Mouse (Mus musculus) forebrain, embryonic 13.5 days (tissue): ENCODE measurements around the gene Igdcc3. TPM values are rescaled to one million over a fixed set of nuclear protein-coding genes. Genes with fewer than 3 reads are reported as not detected.
A peak's percentile ranks its signal among the peaks of the same experiment; 100 is the strongest.

Experiments
- ATAC-seq: fragments of 200-750 bp; cut with Nextera tagmentation; 2 replicates; pipeline ENCODE4 v1.8.0; 2017
- H3K27ac ChIP-seq: fragments of 300-500 bp; sonication (generic); 2 replicates; pipeline ENCODE4 v1.5.1; 2015; ENCODE audit warnings: inconsistent platforms, mild to moderate bottlenecking, moderate library complexity
- H3K27me3 ChIP-seq: fragments of 300-500 bp; sonication (generic); 2 replicates; pipeline ENCODE4 v1.6.1; 2015; ENCODE audit warnings: mild to moderate bottlenecking, inconsistent platforms
- H3K36me3 ChIP-seq: fragments of 300-500 bp; sonication (generic); 2 replicates; pipeline ENCODE4 v1.6.1; 2015; ENCODE audit warnings: mild to moderate bottlenecking, inconsistent platforms; ENCODE audit not compliant: poor library complexity, severe bottlenecking
- H3K4me1 ChIP-seq: fragments of 300-500 bp; sonication (generic); 2 replicates; pipeline ENCODE4 v1.6.1; 2015; ENCODE audit warnings: inconsistent platforms
- H3K4me2 ChIP-seq: fragments of 300-500 bp; sonication (generic); 2 replicates; pipeline ENCODE4 v1.6.1; 2015; ENCODE audit warnings: inconsistent platforms, mild to moderate bottlenecking, moderate library complexity
- H3K4me3 ChIP-seq: fragments of 300-500 bp; sonication (generic); 2 replicates; pipeline ENCODE4 v1.5.1; 2015; ENCODE audit warnings: mild to moderate bottlenecking, inconsistent platforms
- H3K9ac ChIP-seq: fragments of 300-500 bp; sonication (generic); 2 replicates; pipeline ENCODE4 v1.6.1; 2015; ENCODE audit warnings: mild to moderate bottlenecking, inconsistent platforms
- H3K9me3 ChIP-seq: fragments of 300-500 bp; sonication (generic); replicated peaks from 2 replicates; pipeline ENCODE4 v1.6.1; 2016; ENCODE audit warnings: inconsistent platforms
- WGBS: fragments of 180-500 bp; shearing (Covaris S2); methylation state at CpG from one replicate; pipeline ENCODE4 v1.1.7; 2015; 5-methylcytosine and 5-hydroxymethylcytosine counted together
- polyA plus RNA-seq: library from polyadenylated mRNA; unstranded; fragments of >200 nt; fragmentation: Nextera tagmentation; extraction: Ambion mirVana; gene quantifications from 2 replicates; pipeline ENCODE4 v1.2.1, GENCODE M21; 2015

Gene Igdcc3
- polyA plus RNA-seq, 1 experiment from 2014 or later: 13.2 TPM

DNA sequence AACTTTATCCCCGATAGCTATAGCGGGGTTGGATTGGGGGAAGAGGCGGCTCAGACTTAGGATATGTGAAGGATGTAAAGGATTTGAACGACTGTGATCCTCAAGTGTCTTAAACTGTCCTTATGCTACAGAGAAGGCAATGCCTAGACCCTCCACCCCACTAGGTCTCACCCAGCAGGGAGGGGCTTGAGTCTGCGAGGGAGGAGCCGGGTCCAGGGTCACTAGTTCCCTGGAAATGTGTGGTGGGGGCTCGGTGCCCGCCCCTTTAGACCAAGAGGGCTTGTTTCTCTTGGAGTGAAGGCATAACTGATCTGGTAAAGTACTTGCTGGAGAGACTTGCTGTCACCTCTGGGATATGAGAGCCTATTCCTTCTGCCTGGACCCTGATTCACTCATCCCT is 1.4 kb downstream of the Igdcc3 start:
- Histone ChIP-seq H3K9me3 (no peaks in the 10 kb centered on the region), H3K4me1 (peaks cover 44% of the 10 kb centered on the region), H3K27ac (peak overlapping the region; percentile 96), H3K9ac (peak overlapping the region; percentile 91), H3K4me3 (peak overlapping the region; percentile 96), H3K27me3 (peaks cover 2% of the 10 kb centered on the region; the same call in 1 of the 2 replicates), H3K36me3 (peaks cover 35% of the 10 kb centered on the region), H3K4me2 (peak overlapping the region; percentile 84)
- under 1% methylated on average over 8 of the region's 8 CpGs for WGBS
- ATAC-seq: peak; percentile 26; the same call in 1 of the 2 replicates

DNA sequence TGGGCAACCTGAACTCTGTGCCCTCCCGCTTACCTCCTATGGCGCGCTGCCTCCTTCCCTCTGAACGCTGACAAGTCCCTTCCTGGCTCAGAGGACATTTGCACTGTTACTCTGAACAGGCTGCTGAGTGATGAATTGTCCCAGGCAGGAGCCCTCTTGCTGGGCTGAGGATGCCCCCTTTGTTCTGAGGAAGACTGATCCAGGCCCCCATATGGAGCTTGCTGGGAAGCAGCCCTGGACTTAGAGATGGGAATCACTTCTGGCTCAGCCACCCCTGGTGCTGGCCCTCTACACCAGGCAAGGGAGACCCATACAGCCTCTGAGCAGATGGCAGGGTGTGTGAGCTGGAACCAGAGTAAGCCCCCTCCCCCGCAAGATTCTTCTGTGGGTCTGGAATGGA is 5.0 kb downstream of the Igdcc3 start:
- no peak overlapping the region for H3K4me3 ChIP-seq
- peak overlapping the region; percentile 3; the same call in 1 of the 2 replicates for H3K9ac ChIP-seq
- 60% methylated on average over 5 of the region's 5 CpGs for WGBS
- H3K4me1 ChIP-seq: peaks cover 39% of the 10 kb centered on the region
- H3K36me3 ChIP-seq: peaks cover 69% of the 10 kb centered on the region
- H3K27ac ChIP-seq: peak overlapping the region; percentile 28; the same call in 1 of the 2 replicates
- H3K4me2 ChIP-seq: no peak overlapping the region
- ATAC-seq: no peak
- H3K9me3 ChIP-seq: no peaks in the 10 kb centered on the region
- H3K27me3 ChIP-seq: no peaks in the 10 kb centered on the region

DNA sequence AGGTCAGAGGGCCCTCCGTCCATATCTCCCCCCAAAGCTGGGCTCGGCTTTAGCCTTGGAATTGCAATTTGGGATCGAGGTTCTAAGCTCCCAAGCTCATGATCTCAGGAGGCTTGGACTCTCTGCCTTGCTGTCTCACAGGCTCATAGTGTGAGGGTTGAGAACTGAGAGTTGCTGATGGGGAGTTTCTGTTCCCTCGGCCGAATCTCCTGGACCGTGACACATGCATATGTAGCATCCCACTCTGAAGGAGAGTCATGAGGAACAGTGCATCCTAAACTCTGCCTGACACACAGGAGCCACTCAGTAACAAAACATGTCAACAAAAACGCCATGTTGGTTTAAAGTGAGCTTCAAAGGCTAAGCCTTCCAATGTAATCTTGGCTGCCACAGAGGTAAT is 7.5 kb downstream of the Igdcc3 start:
- no peaks in the 10 kb centered on the region for H3K27me3 ChIP-seq
- no peak for ATAC-seq
- H3K4me2 ChIP-seq: no peak overlapping the region
- H3K36me3 ChIP-seq: peaks cover 75% of the 10 kb centered on the region
- WGBS: 86% methylated on average over 7 of the region's 7 CpGs
- no peak overlapping the region for H3K4me3 ChIP-seq
- H3K4me1 ChIP-seq: peaks cover 45% of the 10 kb centered on the region
- no peak overlapping the region for H3K9ac ChIP-seq
- H3K27ac ChIP-seq: no peak overlapping the region
- H3K9me3 ChIP-seq: no peaks in the 10 kb centered on the region

GRCm38 (mm10) chr9:65152711-65153330 is 11.8 kb downstream of the Igdcc3 start:
- H3K27me3 ChIP-seq: no peaks in the 10 kb centered on the region
- H3K9me3 ChIP-seq: no peaks in the 10 kb centered on the region
- WGBS: 13% methylated on average over 6 of the region's 6 CpGs
- peak overlapping the region; percentile 97 for H3K27ac ChIP-seq
- peaks cover 56% of the 10 kb centered on the region for H3K36me3 ChIP-seq
- 0 out of 2 replicates have a peak overlapping the region, but pooled peaks have one; percentile 9 for H3K4me3 ChIP-seq
- H3K4me1 ChIP-seq: peaks cover 61% of the 10 kb centered on the region
- peak overlapping the region; percentile 60 for H3K9ac ChIP-seq
- ATAC-seq: peak; percentile 84
- peak overlapping the region; percentile 35 for H3K4me2 ChIP-seq

GRCm38 (mm10) chr9:65153331-65153711 is 12.3 kb downstream of the Igdcc3 start:
- no peaks in the 10 kb centered on the region for H3K27me3 ChIP-seq
- peak overlapping the region; percentile 60 for H3K9ac ChIP-seq
- H3K27ac ChIP-seq: peak overlapping the region; percentile 97
- H3K4me3 ChIP-seq: 0 out of 2 replicates have a peak overlapping the region, but pooled peaks have one; percentile 9
- H3K4me2 ChIP-seq: peak overlapping the region; percentile 35
- no peaks in the 10 kb centered on the region for H3K9me3 ChIP-seq
- peaks cover 51% of the 10 kb centered on the region for H3K36me3 ChIP-seq
- peak; percentile 83 for ATAC-seq
- peaks cover 65% of the 10 kb centered on the region for H3K4me1 ChIP-seq
- WGBS: 3% methylated on average over 5 of the region's 5 CpGs

DNA sequence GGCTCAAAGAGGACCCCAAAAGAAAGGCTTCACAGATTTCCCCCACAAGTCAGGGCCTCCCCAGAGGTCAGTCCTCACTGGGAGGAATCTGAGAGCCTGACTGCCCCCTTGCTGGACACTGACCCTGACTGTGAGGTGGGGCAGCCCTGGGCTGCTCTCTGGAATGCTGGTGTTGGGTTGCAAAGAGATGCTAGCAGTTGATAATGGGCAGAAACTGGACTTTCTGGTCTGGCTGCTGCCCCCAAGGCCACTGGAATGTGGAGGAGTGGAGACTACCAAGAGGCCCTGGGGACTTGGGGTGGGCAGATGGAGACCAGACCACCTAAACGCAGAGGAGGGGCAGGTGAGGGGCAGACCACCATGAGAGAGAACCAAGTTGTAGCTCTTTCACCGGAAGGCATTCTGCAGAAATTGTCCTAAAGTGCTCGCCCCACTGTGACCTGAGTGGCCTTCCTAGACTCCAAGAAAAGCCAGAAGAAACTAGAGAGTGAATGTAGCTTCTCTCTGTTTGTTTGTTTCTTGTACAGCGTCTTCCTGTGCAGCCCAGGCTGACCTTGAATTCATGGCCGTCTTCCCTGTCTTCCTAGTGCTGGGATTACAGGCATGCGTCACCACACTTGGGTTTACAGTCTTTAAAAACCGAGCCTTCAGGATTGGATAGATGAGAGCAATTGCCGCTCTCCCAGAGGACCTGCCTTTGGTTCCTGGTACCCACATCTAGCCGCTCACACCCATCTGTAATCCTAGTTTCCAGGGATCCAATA is 13.9 kb downstream of the Igdcc3 start:
- no peak overlapping the region for H3K27ac ChIP-seq
- H3K4me2 ChIP-seq: no peak overlapping the region
- H3K9ac ChIP-seq: 0 out of 2 replicates have a peak overlapping the region, but pooled peaks have one; percentile 16
- no peak for ATAC-seq
- WGBS: 76% methylated on average over 9 of the region's 9 CpGs
- no peak overlapping the region for H3K4me3 ChIP-seq
- H3K27me3 ChIP-seq: no peaks in the 10 kb centered on the region
- H3K9me3 ChIP-seq: no peaks in the 10 kb centered on the region
- peaks cover 71% of the 10 kb centered on the region for H3K4me1 ChIP-seq
- H3K36me3 ChIP-seq: peaks cover 41% of the 10 kb centered on the region

GRCm38 (mm10) chr9:65156604-65157003 is 15.6 kb downstream of the Igdcc3 start:
- H3K36me3 ChIP-seq: peaks cover 28% of the 10 kb centered on the region
- ATAC-seq: 0 out of 2 replicates have a peak, but pooled peaks have one; percentile 23
- peak overlapping the region; percentile 31; the same call in 1 of the 2 replicates for H3K9ac ChIP-seq
- 5% methylated on average over 8 of the region's 8 CpGs for WGBS
- peaks cover 84% of the 10 kb centered on the region for H3K4me1 ChIP-seq
- peak overlapping the region; percentile 31 for H3K27ac ChIP-seq
- no peaks in the 10 kb centered on the region for H3K9me3 ChIP-seq
- H3K27me3 ChIP-seq: no peaks in the 10 kb centered on the region
- H3K4me2 ChIP-seq: peak overlapping the region; percentile 27
- H3K4me3 ChIP-seq: no peak overlapping the region

GRCm38 (mm10) chr9:65157631-65158030 is 16.6 kb downstream of the Igdcc3 start:
- WGBS: 46% methylated on average over 6 of the region's 6 CpGs
- Histone ChIP-seq H3K27ac (0 out of 2 replicates have a peak overlapping the region, but pooled peaks have one; percentile 21), H3K36me3 (peaks cover 28% of the 10 kb centered on the region), H3K4me2 (no peak overlapping the region), H3K4me1 (peaks cover 87% of the 10 kb centered on the region), H3K4me3 (no peak overlapping the region), H3K9me3 (no peaks in the 10 kb centered on the region), H3K9ac (no peak overlapping the region), H3K27me3 (no peaks in the 10 kb centered on the region)
- ATAC-seq: no peak

- WGBS: 7% methylated on average over 4 of the region's 4 CpGs
- Histone ChIP-seq H3K9ac (peak overlapping the region; percentile 70; the same call in 1 of the 2 replicates), H3K4me2 (peak overlapping the region; percentile 5; the same call in 1 of the 2 replicates)
Measured at GRCm38 (mm10) chr9:65161188-65161587, 20.2 kb downstream of the Igdcc3 start.

GRCm38 (mm10) chr9:65161881-65162280 is 20.9 kb downstream of the Igdcc3 start:
- peak overlapping the region; percentile 92 for H3K27ac ChIP-seq
- H3K4me3 ChIP-seq: no peak overlapping the region
- peak overlapping the region; percentile 85 for H3K4me2 ChIP-seq
- peaks cover 11% of the 10 kb centered on the region; the same call in 1 of the 2 replicates for H3K36me3 ChIP-seq
- WGBS: 6% methylated on average over 8 of the region's 8 CpGs
- peaks cover 71% of the 10 kb centered on the region for H3K4me1 ChIP-seq
- H3K9ac ChIP-seq: peak overlapping the region; percentile 70; the same call in 1 of the 2 replicates
- ATAC-seq: no peak
- H3K9me3 ChIP-seq: no peaks in the 10 kb centered on the region
- no peaks in the 10 kb centered on the region for H3K27me3 ChIP-seq

More at GRCm38 (mm10) chr9:65161188-65161587, 20.2 kb downstream of the Igdcc3 start:
- Histone ChIP-seq H3K4me3 (no peak overlapping the region), H3K27me3 (no peaks in the 10 kb centered on the region), H3K4me1 (peaks cover 73% of the 10 kb centered on the region), H3K9me3 (no peaks in the 10 kb centered on the region), H3K27ac (peak overlapping the region; percentile 92), H3K36me3 (peaks cover 11% of the 10 kb centered on the region; the same call in 1 of the 2 replicates)
- no peak for ATAC-seq

- H3K4me1 ChIP-seq: peaks cover 64% of the 10 kb centered on the region
- WGBS: 1% methylated on average over 34 of the region's 69 CpGs
- peak overlapping the region; percentile 85 for H3K4me2 ChIP-seq
Measured at GRCm38 (mm10) chr9:65162711-65163639, 22.0 kb downstream of the Igdcc3 start.

More at GRCm38 (mm10) chr9:65162711-65163639, 22.0 kb downstream of the Igdcc3 start:
- no peaks in the 10 kb centered on the region for H3K9me3 ChIP-seq
- peak; percentile 91 for ATAC-seq
- H3K27me3 ChIP-seq: no peaks in the 10 kb centered on the region
- H3K36me3 ChIP-seq: peaks cover 11% of the 10 kb centered on the region; the same call in 1 of the 2 replicates
- H3K27ac ChIP-seq: peak overlapping the region; percentile 92
- peak overlapping the region; percentile 41 for H3K4me3 ChIP-seq
- H3K9ac ChIP-seq: peak overlapping the region; percentile 70
